Mouse (Mus musculus) ES-E14 (cell line): ENCODE measurements around the gene Rnf224.

Experiments used
- HCFC1 ChIP-seq: IDR thresholded peaks from 2 replicates; pipeline ENCODE4 v1.6.1; 2012; ENCODE audit warnings: low read length, inconsistent platforms, borderline replicate concordance; ENCODE audit not compliant: insufficient read depth
- ZNF384 ChIP-seq: IDR thresholded peaks from 2 replicates; pipeline ENCODE4 v1.6.1; 2012; ENCODE audit warnings: low read depth, low read length, inconsistent platforms

DNA sequence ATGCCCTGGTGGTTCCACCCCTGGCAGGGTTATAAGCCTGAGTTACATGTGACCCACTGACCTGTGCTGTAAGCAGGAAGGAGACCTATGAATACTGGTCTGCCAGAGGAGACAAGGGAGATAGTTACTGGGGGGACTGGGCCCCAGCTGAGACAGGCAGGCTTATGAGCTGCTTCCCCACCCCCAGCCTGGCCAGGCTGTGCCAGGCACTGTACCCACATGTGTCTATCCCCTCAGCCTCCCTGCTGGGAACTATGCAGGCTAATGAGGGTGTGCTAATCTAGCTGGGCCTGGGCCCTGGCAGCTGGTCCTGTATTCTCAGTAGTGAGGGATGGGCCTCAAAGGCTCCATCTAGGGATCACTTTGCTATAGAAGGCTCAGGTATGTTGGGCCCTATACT, 30.7 kb upstream of the Rnf224 start:
- no peak for TF ChIP-seq HCFC1
- TF ChIP-seq ZNF384, result no peak
